Mouse (Mus musculus) spleen, adult 2 months (tissue): ENCODE measurements around the gene Pde1c.

Source experiments
- CTCF ChIP-seq: fragments of 200-500 bp; IDR thresholded peaks from 2 replicates; pipeline ENCODE4 v1.5.1; 2011; ENCODE audit warnings: mild to moderate bottlenecking, inconsistent platforms; ENCODE audit not compliant: insufficient read depth, insufficient read length, insufficient replicate concordance; ENCODE audit errors: extremely low read depth
- POLR2A ChIP-seq: fragments of 200-500 bp; IDR thresholded peaks from 2 replicates; pipeline ENCODE4 v1.6.1; 2011; ENCODE audit warnings: low read depth, low read length, inconsistent platforms

DNA sequence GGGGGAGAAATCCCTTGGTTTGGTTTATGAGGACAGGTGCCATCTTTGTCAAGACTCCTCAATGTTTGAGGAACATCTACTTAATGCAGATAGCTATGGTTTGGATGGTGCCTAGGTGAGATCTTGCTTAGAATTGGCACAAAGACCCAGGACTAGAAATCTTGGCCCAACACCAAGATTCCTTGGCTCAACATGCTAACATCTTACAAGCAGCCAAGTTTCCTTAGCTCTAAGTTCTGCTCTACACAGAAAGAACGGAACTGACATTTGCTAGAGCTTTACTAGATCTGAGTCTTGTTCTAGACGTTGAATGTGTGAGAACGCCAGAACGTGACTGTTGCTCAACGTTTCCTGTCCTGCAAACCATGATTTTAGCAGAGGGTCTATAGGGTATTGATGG, 540.9 kb downstream of the Pde1c start:
- no peak for TF ChIP-seq POLR2A
- no peak for TF ChIP-seq CTCF
